Mouse (Mus musculus): ENCODE measurements around the gene Ttll5.

Ttll5 gene

GRCm38 (mm10) chr12:85926897-85927296, 102.4 kb downstream of the Ttll5 start:
- no peak for DNase-seq (ENCODE audit: low read depth, low spot score)

- DNase-seq (ENCODE audit: low read depth, low spot score) = no peak
Observed at GRCm38 (mm10) chr12:85928513-85928912, 104.1 kb downstream of the Ttll5 start.

- DNase-seq (ENCODE audit: low read depth, low spot score) = no peak
Observed at GRCm38 (mm10) chr12:85929711-85930110, 105.3 kb downstream of the Ttll5 start.

- DNase-seq (ENCODE audit: low read depth, low spot score) = no peak
Observed at GRCm38 (mm10) chr12:85930713-85931112, 106.3 kb downstream of the Ttll5 start.

GRCm38 (mm10) chr12:85933241-85933640, 108.8 kb downstream of the Ttll5 start:
- DNase-seq (ENCODE audit: low read depth, low spot score) = no peak

- no peak for DNase-seq (ENCODE audit: low read depth, low spot score)
Observed at GRCm38 (mm10) chr12:85937384-85937783, 112.9 kb downstream of the Ttll5 start.

- no peak for DNase-seq (ENCODE audit: low read depth, low spot score)
Observed at GRCm38 (mm10) chr12:85943456-85943855, 119.0 kb downstream of the Ttll5 start.

- no peak for DNase-seq (ENCODE audit: low read depth, low spot score)
Observed at GRCm38 (mm10) chr12:85944419-85944818, 120.0 kb downstream of the Ttll5 start.

- DNase-seq (ENCODE audit: low read depth, low spot score) = no peak
Observed at GRCm38 (mm10) chr12:85947161-85947560, 122.7 kb downstream of the Ttll5 start.

- DNase-seq (ENCODE audit: low read depth, low spot score) = peak; percentile 42
Observed at GRCm38 (mm10) chr12:85949667-85950066, 125.2 kb downstream of the Ttll5 start.

- no peak for DNase-seq (ENCODE audit: low read depth, low spot score)
Observed at GRCm38 (mm10) chr12:85950371-85950770, 125.9 kb downstream of the Ttll5 start.

- DNase-seq (ENCODE audit: low read depth, low spot score) = no peak
Observed at GRCm38 (mm10) chr12:85951036-85951435, 126.6 kb downstream of the Ttll5 start.

GRCm38 (mm10) chr12:85951822-85952221, 127.4 kb downstream of the Ttll5 start:
- DNase-seq (ENCODE audit: low read depth, low spot score) = peak; percentile 22

GRCm38 (mm10) chr12:85952349-85952748, 127.9 kb downstream of the Ttll5 start:
- no peak for DNase-seq (ENCODE audit: low read depth, low spot score)

GRCm38 (mm10) chr12:85954167-85954566, 129.7 kb downstream of the Ttll5 start:
- peak; percentile 51 for DNase-seq (ENCODE audit: low read depth, low spot score)

GRCm38 (mm10) chr12:85955062-85955461, 130.6 kb downstream of the Ttll5 start:
- no peak for DNase-seq (ENCODE audit: low read depth, low spot score)

GRCm38 (mm10) chr12:85955690-85956089, 131.2 kb downstream of the Ttll5 start:
- DNase-seq (ENCODE audit: low read depth, low spot score) = no peak

GRCm38 (mm10) chr12:85956251-85956650, 131.8 kb downstream of the Ttll5 start:
- no peak for DNase-seq (ENCODE audit: low read depth, low spot score)

- no peak for DNase-seq (ENCODE audit: low read depth, low spot score)
Observed at GRCm38 (mm10) chr12:85958460-85958859, 134.0 kb downstream of the Ttll5 start.

- DNase-seq (ENCODE audit: low read depth, low spot score) = no peak
Observed at GRCm38 (mm10) chr12:85959822-85960501, 135.5 kb downstream of the Ttll5 start.

GRCm38 (mm10) chr12:85960699-85961098, 136.2 kb downstream of the Ttll5 start:
- DNase-seq (ENCODE audit: low read depth, low spot score) = no peak

GRCm38 (mm10) chr12:85963160-85963559, 138.7 kb downstream of the Ttll5 start:
- DNase-seq (ENCODE audit: low read depth, low spot score) = no peak

GRCm38 (mm10) chr12:85963699-85964098, 139.2 kb downstream of the Ttll5 start:
- no peak for DNase-seq (ENCODE audit: low read depth, low spot score)

- DNase-seq (ENCODE audit: low read depth, low spot score) = no peak
Observed at GRCm38 (mm10) chr12:85964436-85964835, 140.0 kb downstream of the Ttll5 start.

All from ES-CJ7 (cell line).